Mouse (Mus musculus): ENCODE results near the gene Rbm20.
A peak's percentile ranks its signal among the peaks of the same experiment; 100 is the strongest.

The Rbm20 gene

DNA sequence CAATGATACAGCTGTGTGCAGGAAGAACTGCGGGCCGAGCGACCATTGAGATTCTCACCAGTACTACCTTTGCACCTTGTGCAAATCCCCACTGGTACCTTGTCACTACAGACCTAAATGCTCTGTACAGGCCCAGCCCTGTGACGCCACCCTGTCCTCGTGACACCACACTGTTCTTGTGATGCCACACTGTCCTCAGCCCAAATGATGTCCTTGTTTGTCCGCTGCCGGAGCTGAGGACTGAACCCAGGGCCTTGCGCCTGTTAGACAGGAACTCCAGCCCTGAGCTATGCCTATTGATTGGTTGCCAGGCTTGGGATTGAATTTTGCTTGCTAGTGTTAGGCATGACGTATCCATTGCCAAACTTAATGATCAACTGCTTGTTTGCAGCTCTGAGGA lies 40.3 kb downstream of the Rbm20 start:
- DNase-seq (ENCODE audit: low spot score in 2 of 2) = no peak

GRCm38 (mm10) chr19:53722186-53722585 lies 45.1 kb downstream of the Rbm20 start:
- no peak for DNase-seq (ENCODE audit: low spot score in 2 of 2)

GRCm38 (mm10) chr19:53724053-53724452 lies 46.9 kb downstream of the Rbm20 start:
- DNase-seq (ENCODE audit: low spot score in 2 of 2) = no peak

GRCm38 (mm10) chr19:53726340-53726739 lies 49.2 kb downstream of the Rbm20 start:
- DNase-seq (ENCODE audit: low spot score in 2 of 2) = no peak

DNA sequence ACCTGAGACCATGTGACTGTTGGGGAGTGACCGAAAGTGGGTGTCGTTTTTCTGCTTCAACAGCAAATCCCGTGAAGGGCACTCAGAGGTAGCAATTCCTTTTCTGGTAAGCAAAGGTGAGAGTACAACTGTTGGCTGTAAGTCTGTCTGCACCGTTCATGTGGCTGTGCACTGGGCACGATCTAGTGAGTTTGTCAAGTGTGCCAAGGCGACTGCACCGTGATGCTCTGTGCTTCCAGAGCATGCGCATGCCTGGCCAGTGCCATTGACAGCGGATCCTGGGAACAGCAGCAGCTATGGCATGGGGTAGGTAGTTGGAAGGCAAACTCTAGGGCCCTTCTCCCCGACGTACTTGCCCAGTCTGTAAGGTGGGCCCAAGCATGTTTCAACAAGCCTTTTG lies 49.6 kb downstream of the Rbm20 start:
- no peak for DNase-seq (ENCODE audit: low spot score in 2 of 2)

DNA sequence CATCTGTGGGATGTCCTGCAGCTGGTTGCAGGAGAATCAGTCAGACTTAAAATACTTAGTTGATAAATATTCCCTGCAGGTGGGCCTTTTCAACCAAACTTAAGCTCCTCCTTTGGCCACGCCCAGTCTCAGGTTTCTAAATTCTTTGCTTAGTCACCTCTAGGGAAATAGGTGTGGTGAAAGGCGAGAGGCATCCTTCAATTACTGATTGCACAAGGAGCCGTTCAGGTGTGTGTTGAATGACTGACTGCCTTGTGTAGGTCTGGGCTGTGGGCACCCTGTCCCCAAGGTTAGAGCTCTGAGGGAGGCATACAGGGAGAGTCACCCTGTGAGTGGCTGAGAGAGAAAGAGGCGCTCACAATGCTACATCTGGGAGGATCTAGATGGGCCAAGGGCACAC lies 50.2 kb downstream of the Rbm20 start:
- DNase-seq (ENCODE audit: low spot score in 2 of 2) = no peak

- no peak for DNase-seq (ENCODE audit: low spot score in 2 of 2)
These were observed 51.0 kb downstream of the Rbm20 start for GRCm38 (mm10) chr19:53727886-53728669.

DNA sequence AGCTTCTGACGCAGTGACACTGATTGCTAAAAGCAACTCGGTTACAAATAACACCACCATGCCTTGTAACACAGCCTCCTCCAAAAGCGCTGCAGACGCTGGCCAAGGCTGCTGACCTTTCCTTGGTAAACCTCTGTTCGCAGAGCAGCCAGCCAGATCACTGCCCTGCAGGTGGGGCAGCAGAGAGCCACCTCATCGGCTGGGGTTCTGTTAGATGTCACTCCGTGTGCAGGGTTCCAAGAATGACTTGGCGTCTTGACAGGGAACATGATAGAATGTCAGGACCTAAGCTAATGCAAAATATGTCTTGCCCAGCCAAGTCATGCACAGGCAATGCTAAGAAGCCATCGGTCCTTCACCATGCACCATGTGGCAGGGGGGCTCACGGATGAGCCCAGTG lies 52.8 kb downstream of the Rbm20 start:
- no peak for DNase-seq (ENCODE audit: low spot score in 2 of 2)

DNA sequence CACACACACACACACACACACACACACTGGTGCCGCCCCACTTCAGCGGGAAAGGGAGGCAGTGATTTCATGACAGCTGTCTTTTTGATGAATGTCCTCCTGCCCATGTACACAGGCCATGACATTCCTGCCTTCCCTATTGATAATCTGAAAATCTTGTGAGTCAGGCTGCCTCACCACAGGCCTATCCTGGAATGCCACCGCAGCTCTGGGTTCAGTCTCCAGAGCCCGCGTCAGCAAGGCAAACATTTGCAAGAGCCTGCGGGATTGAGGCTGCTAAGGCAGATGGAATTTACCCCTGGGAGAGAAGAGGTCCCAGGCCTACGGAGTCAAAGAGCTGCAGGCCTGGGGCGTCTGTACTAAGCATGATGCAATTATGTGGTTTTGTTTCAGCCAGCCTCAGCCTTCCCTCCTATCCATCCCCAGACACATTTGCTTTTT lies 54.7 kb downstream of the Rbm20 start:
- DNase-seq (ENCODE audit: low spot score in 2 of 2) = no peak

DNA sequence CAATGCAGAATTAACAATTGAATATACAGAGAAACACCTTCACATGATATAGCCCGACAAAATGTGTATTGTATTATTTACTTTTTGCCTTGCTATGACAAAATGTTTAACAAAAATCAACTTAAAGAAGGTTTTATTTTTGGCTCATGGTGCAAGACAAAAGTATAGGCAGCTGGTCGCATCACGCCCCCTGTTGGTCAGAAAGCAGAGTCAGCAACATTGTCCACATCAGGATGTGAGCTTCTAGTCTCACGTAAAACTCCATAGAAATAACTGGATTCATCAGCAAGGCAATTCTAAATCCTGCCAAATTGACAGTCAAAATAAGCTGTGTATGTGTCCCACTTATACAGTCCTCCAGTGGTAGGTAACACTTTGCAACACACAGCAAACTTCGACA lies 57.7 kb downstream of the Rbm20 start:
- DNase-seq (ENCODE audit: low spot score in 2 of 2) = no peak

- no peak for DNase-seq (ENCODE audit: low spot score in 2 of 2)
These were observed 61.6 kb downstream of the Rbm20 start for GRCm38 (mm10) chr19:53738701-53739131.

- DNase-seq (ENCODE audit: low spot score in 2 of 2) = no peak
These were observed 62.6 kb downstream of the Rbm20 start for GRCm38 (mm10) chr19:53739570-53740266.

GRCm38 (mm10) chr19:53740750-53741380 lies 63.8 kb downstream of the Rbm20 start:
- DNase-seq (ENCODE audit: low spot score in 2 of 2) = no peak

DNA sequence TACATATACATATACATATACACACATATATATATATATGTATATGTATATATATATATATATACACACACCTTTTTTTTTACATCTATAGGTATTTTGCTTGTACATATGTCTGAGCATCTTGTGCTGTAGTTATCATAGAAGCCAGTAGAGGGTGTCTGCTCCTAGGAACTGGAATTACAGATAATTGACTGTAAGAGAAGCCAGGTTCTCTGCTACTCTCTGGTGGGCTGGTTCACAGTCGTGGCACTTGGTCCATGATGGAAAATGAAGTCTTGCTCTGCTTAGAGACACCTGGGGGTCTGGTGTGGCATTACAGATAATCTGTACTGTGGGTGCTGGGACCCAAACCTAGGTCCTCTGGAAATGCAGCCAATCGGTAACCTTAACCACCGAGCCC lies 64.8 kb downstream of the Rbm20 start:
- DNase-seq (ENCODE audit: low spot score in 2 of 2) = no peak

GRCm38 (mm10) chr19:53745354-53745753 lies 68.2 kb downstream of the Rbm20 start:
- no peak for DNase-seq (ENCODE audit: low spot score in 2 of 2)

DNA sequence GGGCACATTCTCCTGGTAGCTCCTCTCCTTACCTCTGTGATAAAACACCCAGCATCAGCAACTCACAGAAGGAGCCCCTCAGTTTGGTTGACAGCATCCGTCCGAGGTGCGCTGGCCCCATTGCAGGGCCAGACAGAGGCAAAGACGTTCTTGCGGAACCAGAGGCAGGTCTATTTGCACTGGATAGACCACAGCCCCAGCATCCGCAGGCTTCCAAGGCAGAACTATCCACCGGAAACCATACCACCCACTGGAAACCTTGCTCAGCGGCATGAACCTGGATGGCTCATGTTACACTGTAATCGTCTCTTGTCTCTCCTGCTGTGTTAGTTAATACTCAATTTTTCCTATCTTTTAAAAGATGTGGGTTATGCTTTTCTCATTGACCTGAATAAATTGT lies 69.0 kb downstream of the Rbm20 start:
- no peak for DNase-seq (ENCODE audit: low spot score in 2 of 2)

- DNase-seq (ENCODE audit: low spot score in 2 of 2) = no peak
These were observed 71.2 kb downstream of the Rbm20 start for GRCm38 (mm10) chr19:53748236-53748775.

GRCm38 (mm10) chr19:53749326-53749725 lies 72.2 kb downstream of the Rbm20 start:
- no peak for DNase-seq (ENCODE audit: low spot score in 2 of 2)

DNA sequence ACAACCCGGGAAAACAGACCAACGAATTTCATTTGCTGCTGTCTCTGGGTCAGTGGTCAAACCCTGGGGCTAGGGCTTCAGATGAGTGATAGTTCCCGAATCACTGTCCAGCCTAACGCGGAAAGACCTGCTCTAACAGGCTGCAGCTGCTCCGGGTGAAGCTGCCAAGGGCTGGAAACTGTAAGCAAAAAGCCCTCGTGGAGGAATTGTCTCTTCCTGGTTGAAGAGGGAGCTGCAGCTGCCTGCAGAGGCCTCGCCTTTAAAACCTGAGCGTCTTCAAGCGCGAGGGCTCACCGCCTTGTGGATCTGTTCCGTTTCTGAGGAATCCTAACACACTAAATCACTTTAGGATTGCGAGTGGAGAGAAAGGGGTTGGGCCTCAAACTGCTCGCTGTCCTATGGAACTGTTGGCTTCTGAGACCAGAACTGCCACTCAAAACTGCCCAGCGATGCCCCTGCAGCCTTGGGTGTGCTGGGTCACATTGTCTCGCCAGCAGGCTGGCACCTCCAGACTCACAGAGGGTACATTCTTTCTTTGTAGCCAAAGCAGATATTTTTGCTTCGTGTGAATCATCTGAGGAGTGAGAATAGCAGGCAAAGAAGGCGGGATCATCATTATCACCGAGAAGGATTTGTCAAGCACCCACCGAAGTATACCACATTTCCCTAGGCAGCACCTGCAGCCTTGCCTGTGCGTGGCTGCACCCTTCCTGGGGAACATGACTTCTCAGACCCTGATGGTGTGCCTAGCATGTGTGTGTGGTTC lies 74.5 kb downstream of the Rbm20 start:
- peak; percentile 11 to 19 for DNase-seq (ENCODE audit: low spot score in 2 of 2)

DNA sequence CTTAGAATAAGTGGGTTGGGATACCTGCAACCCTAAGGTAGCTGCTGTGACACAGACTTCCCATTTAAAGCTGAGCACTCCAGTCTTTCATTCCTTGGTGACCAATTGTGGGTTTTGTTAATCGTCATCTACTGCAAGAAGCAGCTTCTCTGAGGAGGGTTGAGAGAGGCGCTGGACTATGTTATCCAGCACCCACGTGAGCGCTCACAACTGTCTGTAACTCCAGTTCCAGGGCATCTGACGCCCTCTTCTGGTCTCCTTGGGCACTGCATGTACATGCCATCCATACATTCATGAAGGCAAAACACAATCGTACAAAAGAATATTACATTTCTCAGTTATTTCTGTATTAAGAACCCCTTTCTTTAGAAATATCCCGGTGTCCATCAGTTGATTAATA lies 75.9 kb downstream of the Rbm20 start:
- no peak for DNase-seq (ENCODE audit: low spot score in 2 of 2)

- DNase-seq (ENCODE audit: low spot score in 2 of 2) = no peak
These were observed 77.3 kb downstream of the Rbm20 start for GRCm38 (mm10) chr19:53754421-53754830.

DNA sequence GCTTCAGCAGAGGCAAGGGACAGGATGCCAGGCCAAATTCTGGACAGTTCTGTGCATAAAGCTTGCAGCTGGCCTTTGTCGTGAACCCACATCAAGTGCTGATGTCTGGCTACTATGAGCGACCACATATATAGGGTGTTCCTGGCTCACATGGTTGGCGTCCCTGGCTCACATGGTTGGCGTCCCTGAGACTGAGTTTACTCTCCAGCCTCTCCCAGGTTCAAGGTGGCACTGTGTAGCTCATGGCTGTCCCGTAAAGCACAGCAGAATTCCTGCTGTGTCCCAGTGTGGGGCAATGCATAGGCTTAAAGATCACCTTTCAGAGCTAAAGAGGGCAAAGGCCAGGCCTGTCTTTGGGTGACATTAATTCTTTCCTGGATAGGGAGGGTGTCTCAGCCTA lies 78.2 kb downstream of the Rbm20 start:
- DNase-seq (ENCODE audit: low spot score in 2 of 2) = no peak

All from frontal cortex, postnatal 36 days (tissue).